Mouse (Mus musculus): ENCODE data around the gene Afap1. TPM values are rescaled to one million over a fixed set of nuclear protein-coding genes. Genes with fewer than 3 reads are reported as not detected.

Gene Afap1
- polyA plus RNA-seq, 1 experiment: 0.01 TPM

DNA sequence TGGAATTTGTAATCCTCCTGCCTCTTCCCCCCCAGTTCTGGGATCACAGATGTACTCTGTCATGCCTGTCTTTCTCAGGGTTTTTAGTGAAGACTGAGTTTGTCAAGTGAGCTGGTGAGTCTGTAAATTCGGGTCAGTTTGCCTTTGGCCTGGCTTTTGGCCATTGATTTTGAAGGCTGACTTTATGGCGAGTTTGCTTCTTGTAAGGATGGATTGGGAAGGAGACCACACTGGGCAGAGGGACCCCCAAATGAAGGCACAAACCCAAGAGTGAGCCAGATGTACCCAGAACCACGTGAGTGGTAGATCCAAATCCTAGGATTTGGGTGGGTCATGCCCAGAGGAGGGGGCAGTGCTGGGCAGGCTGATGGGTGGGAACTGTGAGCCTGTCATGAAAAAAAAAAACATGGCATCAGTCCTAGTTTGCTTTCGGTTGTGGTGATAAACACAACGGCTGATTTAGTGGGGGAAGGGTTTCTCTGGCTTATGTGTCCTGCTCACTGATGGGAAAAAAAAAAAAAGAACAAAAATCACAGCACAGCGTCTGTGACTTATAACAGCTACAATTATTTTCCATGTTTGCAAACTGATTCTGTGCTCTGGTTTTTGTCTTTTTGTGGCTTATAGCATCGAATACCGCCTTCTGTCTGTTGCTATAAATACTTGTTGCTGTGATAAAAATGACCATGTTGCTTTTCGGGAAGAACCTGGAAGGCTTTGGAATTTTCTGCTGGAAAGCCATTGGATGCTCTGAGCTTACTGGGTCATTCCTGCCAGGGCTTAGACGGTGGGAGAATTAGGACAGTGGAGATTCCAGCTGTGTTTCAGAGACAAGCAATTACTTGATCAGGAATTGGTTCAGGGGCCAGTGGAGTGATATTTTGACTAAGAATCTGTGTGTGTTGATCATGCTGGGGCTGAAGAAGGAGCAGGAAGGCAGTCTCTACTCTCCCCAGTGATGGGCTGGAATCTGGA is 45.4 kb downstream of the Afap1 start:
- no peaks in the 10 kb centered on the region for H3K36me3 ChIP-seq (ENCODE audit: control insufficient read depth)
- no peaks in the 10 kb centered on the region for H3K9me3 ChIP-seq (ENCODE audit: control insufficient read depth, low read length)
- H3K4me3 ChIP-seq (replicated peaks): no peak overlapping the region
- TF ChIP-seq TAL1 (IDR thresholded peaks at IDR 0.05; ENCODE audit: low read length) (no peak), GATA1 (IDR thresholded peaks at IDR 0.05; ENCODE audit: low read length) (no peak)
- H3K27me3 ChIP-seq (ENCODE audit: control insufficient read depth): no peaks in the 10 kb centered on the region
- no peaks in the 10 kb centered on the region for H3K4me1 ChIP-seq (ENCODE audit: control insufficient read depth)

DNA sequence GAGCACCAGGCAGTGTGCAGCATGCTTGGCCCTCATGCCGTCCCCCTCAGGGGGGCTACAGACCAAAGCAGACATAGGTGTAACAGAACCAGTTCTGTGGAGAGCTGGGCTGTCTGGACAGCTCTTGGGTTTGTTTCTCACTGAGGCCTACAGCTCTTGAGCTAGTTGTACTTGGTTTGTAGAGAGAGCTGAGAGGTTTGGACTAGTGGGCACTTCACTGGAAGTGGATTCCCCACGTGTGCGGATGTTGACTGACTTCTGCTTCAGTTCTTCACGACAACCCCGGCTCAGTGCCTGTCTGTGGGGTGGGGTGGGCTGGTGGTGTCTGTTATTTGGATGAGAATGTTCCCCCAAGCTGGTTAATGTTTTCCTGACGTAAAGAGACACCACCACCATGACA is 46.8 kb downstream of the Afap1 start:
- Histone ChIP-seq H3K4me3 (replicated peaks) (no peak overlapping the region), H3K4me1 (ENCODE audit: control insufficient read depth) (no peaks in the 10 kb centered on the region), H3K36me3 (ENCODE audit: control insufficient read depth) (no peaks in the 10 kb centered on the region), H3K9me3 (ENCODE audit: control insufficient read depth, low read length) (no peaks in the 10 kb centered on the region), H3K27me3 (ENCODE audit: control insufficient read depth) (no peaks in the 10 kb centered on the region)
- TF ChIP-seq GATA1 (IDR thresholded peaks at IDR 0.05; ENCODE audit: low read length) (no peak), TAL1 (IDR thresholded peaks at IDR 0.05; ENCODE audit: low read length) (no peak)

DNA sequence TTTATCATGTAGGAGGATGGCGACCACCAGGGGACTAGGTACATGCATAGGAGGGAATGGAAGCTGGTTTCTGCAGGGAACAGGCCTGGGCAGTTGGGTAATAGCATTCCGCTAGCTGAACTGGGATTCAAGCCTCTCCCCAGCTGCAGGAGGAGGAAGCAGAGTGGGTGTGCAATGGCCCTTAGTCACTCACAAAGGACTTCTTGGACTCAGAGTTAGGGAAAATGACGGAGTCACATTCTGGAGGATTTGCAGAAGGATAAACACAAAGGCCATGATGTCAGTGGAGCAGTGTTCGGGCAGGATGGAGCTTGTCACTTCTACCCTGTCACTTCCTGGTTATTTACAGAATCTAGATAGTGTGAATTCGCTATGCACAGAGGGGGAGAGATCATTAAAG is 50.4 kb downstream of the Afap1 start:
- no peaks in the 10 kb centered on the region for H3K9me3 ChIP-seq (ENCODE audit: control insufficient read depth, low read length)
- H3K36me3 ChIP-seq (ENCODE audit: control insufficient read depth): no peaks in the 10 kb centered on the region
- H3K4me3 ChIP-seq (replicated peaks): no peak overlapping the region
- TF ChIP-seq TAL1 (IDR thresholded peaks at IDR 0.05; ENCODE audit: low read length): no peak
- no peak for TF ChIP-seq GATA1 (IDR thresholded peaks at IDR 0.05; ENCODE audit: low read length)
- H3K27me3 ChIP-seq (ENCODE audit: control insufficient read depth): no peaks in the 10 kb centered on the region
- H3K4me1 ChIP-seq (ENCODE audit: control insufficient read depth): no peaks in the 10 kb centered on the region

DNA sequence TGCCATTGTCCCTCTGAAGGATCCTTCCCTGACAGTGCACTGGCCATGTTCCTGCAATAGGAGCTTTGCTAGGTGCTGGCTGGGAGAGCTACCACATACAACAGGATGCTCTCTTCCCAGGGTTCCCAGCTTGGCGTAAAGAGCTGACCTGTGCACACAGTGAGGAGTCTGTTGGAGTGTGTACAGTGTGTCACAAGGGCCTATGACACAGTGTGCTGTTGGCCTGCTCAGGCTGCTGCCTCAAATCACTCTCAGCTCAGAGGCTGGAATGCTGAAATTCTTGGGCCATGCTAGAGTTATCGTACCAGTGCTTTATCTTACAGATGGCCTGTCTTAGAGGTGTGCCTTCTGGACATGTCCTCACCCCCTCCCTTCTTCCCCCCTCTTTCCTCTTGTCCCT is 53.7 kb downstream of the Afap1 start:
- TF ChIP-seq TAL1 (IDR thresholded peaks at IDR 0.05; ENCODE audit: low read length) (no peak), GATA1 (IDR thresholded peaks at IDR 0.05; ENCODE audit: low read length) (no peak)
- H3K4me1 ChIP-seq (ENCODE audit: control insufficient read depth): no peaks in the 10 kb centered on the region
- H3K36me3 ChIP-seq (ENCODE audit: control insufficient read depth): no peaks in the 10 kb centered on the region
- no peaks in the 10 kb centered on the region for H3K9me3 ChIP-seq (ENCODE audit: control insufficient read depth, low read length)
- H3K4me3 ChIP-seq (replicated peaks): no peak overlapping the region
- H3K27me3 ChIP-seq (ENCODE audit: control insufficient read depth): no peaks in the 10 kb centered on the region

DNA sequence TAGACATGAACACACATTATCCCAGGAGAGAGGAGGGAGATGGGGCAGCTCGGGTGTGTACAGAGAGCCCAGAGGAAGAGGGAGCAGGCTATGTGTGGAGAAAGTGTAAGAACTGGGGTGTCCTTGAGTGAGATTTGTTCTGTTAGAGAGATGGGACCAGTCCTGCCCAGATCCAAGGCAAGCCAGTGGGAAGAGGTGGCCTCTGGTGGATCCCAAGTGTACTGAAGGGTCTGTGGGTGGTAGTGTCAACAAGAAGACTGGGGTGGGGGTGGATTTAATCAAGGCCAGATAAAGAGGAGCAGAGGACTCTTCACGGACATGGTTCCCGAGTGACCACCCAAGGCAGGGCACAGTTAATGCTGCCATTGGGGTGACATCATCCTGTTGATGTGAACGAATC is 54.3 kb downstream of the Afap1 start:
- no peak overlapping the region for H3K4me3 ChIP-seq (replicated peaks)
- no peaks in the 10 kb centered on the region for H3K9me3 ChIP-seq (ENCODE audit: control insufficient read depth, low read length)
- no peaks in the 10 kb centered on the region for H3K4me1 ChIP-seq (ENCODE audit: control insufficient read depth)
- H3K27me3 ChIP-seq (ENCODE audit: control insufficient read depth): no peaks in the 10 kb centered on the region
- H3K36me3 ChIP-seq (ENCODE audit: control insufficient read depth): no peaks in the 10 kb centered on the region
- TF ChIP-seq GATA1 (IDR thresholded peaks at IDR 0.05; ENCODE audit: low read length) (no peak), TAL1 (IDR thresholded peaks at IDR 0.05; ENCODE audit: low read length) (no peak)

DNA sequence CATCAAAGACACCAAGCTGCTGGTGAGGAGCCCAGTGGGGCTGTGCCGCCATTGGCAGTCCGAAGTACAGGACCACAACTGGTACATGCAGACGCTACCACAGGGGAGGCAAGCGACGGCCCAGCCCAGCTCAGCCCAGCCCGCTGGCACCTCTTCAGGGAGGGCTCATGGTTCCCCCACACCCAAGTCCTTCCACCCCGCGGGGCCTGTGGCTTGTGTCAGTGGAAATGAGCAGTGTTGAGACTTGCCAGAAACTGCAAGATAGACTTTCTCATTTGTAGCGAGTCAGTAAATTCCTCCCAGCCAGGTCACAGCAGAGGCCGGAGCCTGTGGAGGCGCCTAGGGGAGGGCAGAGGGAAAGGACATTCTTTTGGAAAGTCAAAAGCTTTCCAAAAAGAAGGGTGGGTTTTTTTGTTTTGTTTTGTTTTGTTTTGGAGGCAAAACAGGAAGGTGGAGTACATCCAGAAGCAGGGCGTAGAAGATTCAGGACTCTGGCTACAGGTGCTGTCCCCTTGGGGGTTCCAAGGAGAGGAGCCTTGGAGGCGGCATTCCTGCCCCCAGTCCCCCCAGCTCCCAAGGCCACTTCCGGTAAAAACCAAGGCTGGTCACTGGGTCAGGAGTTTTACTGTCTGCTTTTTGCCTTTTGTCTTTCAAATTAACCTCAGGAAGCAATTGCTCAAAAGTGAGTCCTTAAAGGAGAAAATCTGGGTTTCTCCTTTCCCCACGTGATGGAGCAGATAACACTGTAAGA is 55.3 kb downstream of the Afap1 start:
- Histone ChIP-seq H3K27me3 (ENCODE audit: control insufficient read depth) (no peaks in the 10 kb centered on the region), H3K36me3 (ENCODE audit: control insufficient read depth) (no peaks in the 10 kb centered on the region), H3K4me1 (ENCODE audit: control insufficient read depth) (no peaks in the 10 kb centered on the region), H3K9me3 (ENCODE audit: control insufficient read depth, low read length) (no peaks in the 10 kb centered on the region), H3K4me3 (replicated peaks) (no peak overlapping the region)
- TF ChIP-seq TAL1 (IDR thresholded peaks at IDR 0.05; ENCODE audit: low read length) (no peak), GATA1 (IDR thresholded peaks at IDR 0.05; ENCODE audit: low read length) (no peak)

DNA sequence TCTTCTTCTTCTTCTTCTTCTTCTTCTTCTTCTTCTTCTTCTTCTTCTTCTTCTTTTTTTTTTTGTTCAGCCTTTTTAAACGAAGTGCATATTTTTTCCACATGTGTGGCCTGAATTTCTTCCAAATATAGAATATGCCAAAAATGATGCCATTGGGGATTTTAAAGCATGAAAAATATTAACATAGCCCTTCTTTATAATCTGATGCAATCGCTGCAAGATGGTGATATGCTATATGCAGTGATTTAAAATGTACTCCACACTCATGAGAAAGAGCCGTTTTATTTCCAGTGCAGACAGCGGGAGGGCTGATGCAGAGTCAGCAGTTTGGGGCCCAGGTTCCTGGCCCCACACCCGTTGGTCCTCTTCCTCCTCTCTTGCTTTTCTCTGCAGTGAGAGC is 55.9 kb downstream of the Afap1 start:
- H3K4me3 ChIP-seq (replicated peaks): no peak overlapping the region
- TF ChIP-seq GATA1 (IDR thresholded peaks at IDR 0.05; ENCODE audit: low read length) (no peak), TAL1 (IDR thresholded peaks at IDR 0.05; ENCODE audit: low read length) (no peak)
- no peaks in the 10 kb centered on the region for H3K9me3 ChIP-seq (ENCODE audit: control insufficient read depth, low read length)
- no peaks in the 10 kb centered on the region for H3K27me3 ChIP-seq (ENCODE audit: control insufficient read depth)
- H3K4me1 ChIP-seq (ENCODE audit: control insufficient read depth): no peaks in the 10 kb centered on the region
- no peaks in the 10 kb centered on the region for H3K36me3 ChIP-seq (ENCODE audit: control insufficient read depth)

DNA sequence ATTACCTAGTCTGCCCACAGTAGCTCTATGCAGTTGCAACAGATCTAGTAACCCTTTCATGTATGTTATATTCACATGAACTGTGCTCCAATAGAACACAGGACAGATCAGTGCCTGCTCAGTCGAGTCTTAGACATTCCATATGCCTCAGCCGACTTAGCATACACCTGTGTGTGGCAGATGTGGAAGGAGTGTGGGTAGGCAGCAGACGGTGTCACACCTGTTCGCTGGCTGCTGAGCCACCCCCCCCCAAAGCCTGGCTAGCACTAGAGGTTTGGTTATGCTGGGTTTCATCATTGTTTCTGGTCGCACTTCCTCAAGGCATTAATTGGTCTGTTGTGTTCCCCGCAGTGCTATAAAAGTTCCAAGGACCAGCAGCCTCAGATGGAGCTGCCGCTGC is 57.4 kb downstream of the Afap1 start:
- no peaks in the 10 kb centered on the region for H3K4me1 ChIP-seq (ENCODE audit: control insufficient read depth)
- no peak overlapping the region for H3K4me3 ChIP-seq (replicated peaks)
- TF ChIP-seq TAL1 (IDR thresholded peaks at IDR 0.05; ENCODE audit: low read length) (no peak), GATA1 (IDR thresholded peaks at IDR 0.05; ENCODE audit: low read length) (no peak)
- H3K27me3 ChIP-seq (ENCODE audit: control insufficient read depth): no peaks in the 10 kb centered on the region
- H3K9me3 ChIP-seq (ENCODE audit: control insufficient read depth, low read length): no peaks in the 10 kb centered on the region
- H3K36me3 ChIP-seq (ENCODE audit: control insufficient read depth): no peaks in the 10 kb centered on the region

DNA sequence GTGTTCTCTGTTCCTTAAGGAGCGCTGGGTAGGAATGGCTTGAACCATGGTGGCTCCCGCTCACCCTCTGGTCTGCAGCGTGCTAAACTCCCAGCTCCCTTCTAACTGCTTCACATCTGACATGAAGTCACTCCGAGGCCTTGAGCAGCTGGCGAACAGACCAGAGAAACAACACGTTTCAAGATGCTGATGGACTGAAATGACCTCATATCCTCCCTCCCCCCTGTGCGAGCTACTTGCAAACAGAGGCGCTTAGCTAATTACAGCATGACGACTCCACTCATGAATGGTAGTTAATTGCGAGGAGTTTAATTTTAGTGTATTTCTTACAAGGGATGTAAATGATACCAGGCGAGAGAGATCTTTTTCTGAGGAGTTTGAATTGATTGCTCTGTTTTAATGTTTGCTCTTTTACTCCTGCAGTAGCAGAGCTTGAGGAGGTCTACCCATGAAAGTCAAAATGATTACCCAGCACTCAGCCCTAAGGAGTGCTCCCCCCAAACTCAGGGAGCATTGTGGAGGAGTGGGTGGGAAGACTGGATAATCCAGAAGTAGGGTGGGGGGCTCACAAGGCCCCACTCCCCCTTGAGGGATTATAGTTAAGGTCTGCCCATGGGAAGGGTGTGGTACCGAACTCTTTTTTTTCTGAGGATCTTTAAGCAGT is 61.1 kb downstream of the Afap1 start:
- no peak overlapping the region for H3K4me3 ChIP-seq (replicated peaks)
- no peaks in the 10 kb centered on the region for H3K36me3 ChIP-seq (ENCODE audit: control insufficient read depth)
- H3K27me3 ChIP-seq (ENCODE audit: control insufficient read depth): no peaks in the 10 kb centered on the region
- no peaks in the 10 kb centered on the region for H3K4me1 ChIP-seq (ENCODE audit: control insufficient read depth)
- TF ChIP-seq GATA1 (IDR thresholded peaks at IDR 0.05; ENCODE audit: low read length) (no peak), TAL1 (IDR thresholded peaks at IDR 0.05; ENCODE audit: low read length) (no peak)
- no peaks in the 10 kb centered on the region for H3K9me3 ChIP-seq (ENCODE audit: control insufficient read depth, low read length)

All from erythroblast, embryonic 14.5 days (primary cell).